Mouse (Mus musculus): ENCODE results near the gene Edaradd.

DNA sequence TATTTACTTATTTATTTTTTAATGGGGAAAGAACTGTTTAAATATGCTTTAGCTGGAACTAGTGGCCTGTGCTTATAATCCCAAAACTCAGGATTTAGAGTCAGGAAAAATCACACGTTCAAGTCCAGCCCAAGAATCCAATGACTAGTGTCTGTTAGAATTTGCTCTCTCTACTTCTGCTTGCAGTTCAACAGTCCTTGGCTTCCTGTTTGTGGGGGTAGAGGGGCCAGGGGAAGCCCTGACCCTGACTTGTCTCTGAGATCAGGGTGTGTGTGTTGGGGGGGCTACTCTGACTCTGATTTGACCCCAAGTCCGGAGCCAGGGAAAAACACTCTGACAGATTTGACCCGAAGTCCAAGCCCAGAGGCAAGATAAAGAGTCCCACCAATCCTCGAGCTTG, 5.4 kb upstream of the Edaradd start:
- TF ChIP-seq EP300 (IDR thresholded peaks at IDR 0.05; ENCODE audit: insufficient read depth, low read depth, low read length), result no peak
- TF ChIP-seq POLR2A (IDR thresholded peaks at IDR 0.05; ENCODE audit: insufficient read depth, low read length), result no peak

Data from ES-Bruce4 (cell line).